Mouse (Mus musculus): ENCODE results near the gene Mrps26.

DNA sequence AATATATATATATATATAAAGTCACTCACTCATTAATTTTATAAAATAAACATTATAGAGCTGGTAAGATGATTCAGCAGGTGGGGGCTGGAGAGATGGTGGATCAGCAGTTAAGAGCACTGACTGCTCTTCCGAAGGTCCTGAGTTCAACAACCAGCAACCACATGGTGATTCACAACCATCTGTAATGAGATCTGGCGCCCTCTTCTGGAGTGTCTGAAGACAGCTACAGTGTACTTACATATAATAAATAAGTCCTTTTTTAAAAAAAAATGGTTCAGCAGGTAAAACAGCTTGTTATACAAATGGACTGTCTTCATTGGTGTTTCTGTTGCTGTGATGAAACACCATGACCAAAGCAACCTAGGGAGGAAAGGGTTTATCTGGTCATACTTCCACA lies 5.5 kb upstream of the Mrps26 start:
- TF ChIP-seq SMC3 (IDR thresholded peaks at IDR 0.05; ENCODE audit: low read depth, low read length), result peak; percentile 31
- TF ChIP-seq CHD2 (IDR thresholded peaks at IDR 0.05; ENCODE audit: low read length), result no peak
- no peak for TF ChIP-seq POLR2A (IDR thresholded peaks at IDR 0.05; ENCODE audit: low read depth, low read length)
- no peak for TF ChIP-seq ELF1 (IDR thresholded peaks at IDR 0.05; ENCODE audit: low read depth, low read length)
- peak in 1 of 2 experiments; percentile 48; a peak in 2 of 4 replicates for TF ChIP-seq CTCF (conservative IDR thresholded peaks at IDR 0.05 in 1 of 2, IDR thresholded peaks at IDR 0.05 in 1 of 2; ENCODE audit: low read depth in 2 of 2, low read length in 2 of 2)
- no peak for TF ChIP-seq ETS1 (conservative IDR thresholded peaks at IDR 0.05; ENCODE audit: low read depth, low read length)
- TF ChIP-seq ZMIZ1 (IDR thresholded peaks at IDR 0.05; ENCODE audit: low read depth, low read length), result no peak
- TF ChIP-seq EP300 (IDR thresholded peaks at IDR 0.05; ENCODE audit: low read length), result no peak
- peak; percentile 42 for TF ChIP-seq RAD21 (IDR thresholded peaks at IDR 0.05; ENCODE audit: low read depth, low read length)
- no peak for TF ChIP-seq SIN3A (IDR thresholded peaks at IDR 0.05; ENCODE audit: low read length)
- TF ChIP-seq POLR2AphosphoS2 (IDR thresholded peaks at IDR 0.05; ENCODE audit: low read depth, low read length), result no peak

Data from CH12.LX (cell line).